Mouse (Mus musculus) neural tube, embryonic 11.5 days (tissue): ENCODE results near the gene Pcolce2. TPM values are rescaled to one million over a fixed set of nuclear protein-coding genes. Genes with fewer than 3 reads are reported as not detected.
A peak's percentile ranks its signal among the peaks of the same experiment; 100 is the strongest.

Source experiments
- ATAC-seq: fragments of 200-750 bp; cut with Nextera tagmentation; 2 replicates; pipeline ENCODE4 v1.8.0; 2017; ENCODE audit warnings: moderate number of reproducible peaks, mild to moderate bottlenecking, moderate TSS enrichment, moderate library complexity; ENCODE audit not compliant: insufficient read depth, low FRiP score, low TSS enrichment
- DNase-seq: peaks from one replicate; pipeline ENCODE4 v3.0.0-alpha.2; 2015; ENCODE audit warnings: low spot score
- H3K27ac ChIP-seq: fragments of 300-500 bp; sonication (generic); 2 replicates; pipeline ENCODE4 v1.5.1; 2014; ENCODE audit warnings: low read depth, mild to moderate bottlenecking, low read length
- H3K27me3 ChIP-seq: fragments of 300-500 bp; sonication (generic); 2 replicates; pipeline ENCODE4 v1.6.1; 2014; ENCODE audit warnings: mild to moderate bottlenecking, low read length, mixed read lengths; ENCODE audit not compliant: control insufficient read depth, insufficient read depth
- H3K36me3 ChIP-seq: fragments of 300-500 bp; sonication (generic); 2 replicates; pipeline ENCODE4 v1.6.1; 2014; ENCODE audit warnings: mild to moderate bottlenecking, low read length, moderate library complexity, mixed read lengths; ENCODE audit not compliant: control insufficient read depth, insufficient read depth
- H3K4me1 ChIP-seq: fragments of 300-500 bp; sonication (generic); 2 replicates; pipeline ENCODE4 v1.6.1; 2014; ENCODE audit warnings: low read length, mixed read lengths; ENCODE audit not compliant: control insufficient read depth, insufficient read depth
- H3K4me2 ChIP-seq: fragments of 300-500 bp; sonication (generic); 2 replicates; pipeline ENCODE4 v1.6.1; 2014; ENCODE audit warnings: low read depth, mild to moderate bottlenecking, moderate library complexity
- H3K4me3 ChIP-seq: fragments of 300-500 bp; sonication (generic); 2 replicates; pipeline ENCODE4 v1.5.1; 2014; ENCODE audit warnings: low read depth, low read length
- H3K9ac ChIP-seq: fragments of 300-500 bp; sonication (generic); 2 replicates; pipeline ENCODE4 v1.6.1; 2014; ENCODE audit warnings: mild to moderate bottlenecking, low read length
- H3K9me3 ChIP-seq: fragments of 300-500 bp; sonication (generic); 2 replicates; pipeline ENCODE4 v1.6.1; 2016; ENCODE audit warnings: low read length; ENCODE audit not compliant: control insufficient read depth
- WGBS: fragments of 180-500 bp; shearing (Covaris S2); extraction: QIAGEN DNeasy Blood & Tissue Kit; methylation state at CpG from one replicate; pipeline ENCODE4 v1.1.7; 2014; 5-methylcytosine and 5-hydroxymethylcytosine counted together
- polyA plus RNA-seq: library from polyadenylated mRNA; unstranded; fragments of >200 nt; fragmentation: Nextera tagmentation; extraction: Ambion mirVana; gene quantifications from 2 replicates; pipeline ENCODE4 v1.2.1, GENCODE M21; 2014

Gene Pcolce2
- polyA plus RNA-seq = 2.1 and 2.8 TPM in 2 replicates

- DNase-seq (peak; percentile 76), ATAC-seq (peak; percentile 89)
- Histone ChIP-seq H3K9me3 (no peaks in the 10 kb centered on the region), H3K27ac (peak within 1 kb of the TSS; percentile 11; the same call in 1 of the 2 replicates), H3K9ac (peak within 1 kb of the TSS; percentile 73), H3K4me3 (peak within 1 kb of the TSS; percentile 58), H3K4me1 (no peaks in the 10 kb centered on the region), H3K4me2 (peak within 1 kb of the TSS; percentile 96), H3K36me3 (no peaks in the 10 kb centered on the region), H3K27me3 (peaks cover 5% of the 10 kb centered on the region)
- WGBS = 0% methylated on average over 47 of the region's 71 CpGs
These were observed at the start of gene Pcolce2 for GRCm38 (mm10) chr9:95637271-95638181. TSS of gene Pcolce2 (plus strand) at chr9:95637601.

GRCm38 (mm10) chr9:95588070-95588469 lies 49.3 kb upstream of the Pcolce2 start:
- H3K4me3 ChIP-seq = no peak overlapping the region
- peak; percentile 31; the same call in 1 of the 2 replicates for ATAC-seq
- H3K27ac ChIP-seq = no peak overlapping the region
- no peak overlapping the region for H3K9ac ChIP-seq
- DNase-seq = no peak
- no peaks in the 10 kb centered on the region for H3K36me3 ChIP-seq
- no peaks in the 10 kb centered on the region for H3K4me1 ChIP-seq
- H3K9me3 ChIP-seq = no peaks in the 10 kb centered on the region
- H3K27me3 ChIP-seq = no peaks in the 10 kb centered on the region
- WGBS = 88% methylated on average over 7 of the region's 7 CpGs
- H3K4me2 ChIP-seq = no peak overlapping the region

GRCm38 (mm10) chr9:95594291-95594690 lies 43.1 kb upstream of the Pcolce2 start:
- DNase-seq (no peak), ATAC-seq (no peak)
- whole genome bisulfite sequencing = 75% methylated on average over 4 of the region's 4 CpGs

GRCm38 (mm10) chr9:95597466-95598178 lies 39.8 kb upstream of the Pcolce2 start:
- Histone ChIP-seq H3K9me3 (no peaks in the 10 kb centered on the region), H3K36me3 (no peaks in the 10 kb centered on the region), H3K4me1 (no peaks in the 10 kb centered on the region), H3K4me3 (no peak overlapping the region), H3K27me3 (0 out of 2 replicates have a peak, but pooled peaks cover 2% of the 10 kb centered on the region), H3K9ac (no peak overlapping the region), H3K4me2 (no peak overlapping the region), H3K27ac (no peak overlapping the region)
- DNase-seq (no peak), ATAC-seq (no peak)
- WGBS = 48% methylated on average over 13 of the region's 13 CpGs

More at GRCm38 (mm10) chr9:95594291-95594690, 43.1 kb upstream of the Pcolce2 start:
- 0 out of 2 replicates have a peak, but pooled peaks cover 2% of the 10 kb centered on the region for H3K27me3 ChIP-seq
- no peaks in the 10 kb centered on the region for H3K9me3 ChIP-seq
- H3K4me2 ChIP-seq = no peak overlapping the region
- no peak overlapping the region for H3K27ac ChIP-seq
- H3K4me1 ChIP-seq = no peaks in the 10 kb centered on the region
- no peak overlapping the region for H3K4me3 ChIP-seq
- no peak overlapping the region for H3K9ac ChIP-seq
- no peaks in the 10 kb centered on the region for H3K36me3 ChIP-seq

- H3K4me2 ChIP-seq = no peak overlapping the region
- 49% methylated on average over 19 of the region's 19 CpGs for WGBS
These were observed 39.2 kb upstream of the Pcolce2 start for GRCm38 (mm10) chr9:95598179-95598721.

GRCm38 (mm10) chr9:95599399-95599798 lies 38.0 kb upstream of the Pcolce2 start:
- Histone ChIP-seq H3K9ac (no peak overlapping the region), H3K4me1 (no peaks in the 10 kb centered on the region), H3K27ac (no peak overlapping the region), H3K9me3 (no peaks in the 10 kb centered on the region), H3K27me3 (0 out of 2 replicates have a peak, but pooled peaks cover 2% of the 10 kb centered on the region), H3K4me3 (no peak overlapping the region), H3K4me2 (no peak overlapping the region), H3K36me3 (no peaks in the 10 kb centered on the region)
- ATAC-seq = no peak
- 86% methylated on average over 4 of the region's 4 CpGs for WGBS
- DNase-seq = no peak

More at GRCm38 (mm10) chr9:95598179-95598721, 39.2 kb upstream of the Pcolce2 start:
- no peaks in the 10 kb centered on the region for H3K9me3 ChIP-seq
- H3K4me1 ChIP-seq = no peaks in the 10 kb centered on the region
- no peak overlapping the region for H3K4me3 ChIP-seq
- no peak for ATAC-seq
- 0 out of 2 replicates have a peak, but pooled peaks cover 2% of the 10 kb centered on the region for H3K27me3 ChIP-seq
- no peaks in the 10 kb centered on the region for H3K36me3 ChIP-seq
- no peak overlapping the region for H3K27ac ChIP-seq
- DNase-seq = no peak
- H3K9ac ChIP-seq = no peak overlapping the region

- no peak for DNase-seq
- Histone ChIP-seq H3K4me2 (no peak overlapping the region), H3K27ac (no peak overlapping the region), H3K36me3 (no peaks in the 10 kb centered on the region), H3K27me3 (0 out of 2 replicates have a peak, but pooled peaks cover 2% of the 10 kb centered on the region), H3K4me3 (no peak overlapping the region), H3K9ac (no peak overlapping the region), H3K9me3 (no peaks in the 10 kb centered on the region), H3K4me1 (no peaks in the 10 kb centered on the region)
- WGBS = 92% methylated on average over 3 of the region's 3 CpGs
- no peak for ATAC-seq
These were observed 34.6 kb upstream of the Pcolce2 start for GRCm38 (mm10) chr9:95602849-95603248.

GRCm38 (mm10) chr9:95603316-95603715 lies 34.1 kb upstream of the Pcolce2 start:
- ATAC-seq = no peak
- no peak for DNase-seq
- 91% methylated on average over 9 of the region's 9 CpGs for WGBS

More at GRCm38 (mm10) chr9:95603316-95603715, 34.1 kb upstream of the Pcolce2 start:
- Histone ChIP-seq H3K4me1 (no peaks in the 10 kb centered on the region), H3K27ac (no peak overlapping the region), H3K27me3 (0 out of 2 replicates have a peak, but pooled peaks cover 1% of the 10 kb centered on the region), H3K4me2 (no peak overlapping the region), H3K4me3 (no peak overlapping the region), H3K36me3 (no peaks in the 10 kb centered on the region), H3K9ac (no peak overlapping the region), H3K9me3 (no peaks in the 10 kb centered on the region)
